Mouse (Mus musculus) ES-Bruce4 (cell line): ENCODE measurements around the gene S100a6. TPM values are rescaled to one million over a fixed set of nuclear protein-coding genes. Genes with fewer than 3 reads are reported as not detected.

Source experiments
- H3K27ac ChIP-seq: 2 replicates; pipeline ENCODE4 v1.5.1; 2012; ENCODE audit warnings: low read length, inconsistent platforms; ENCODE audit not compliant: insufficient read depth
- H3K27me3 ChIP-seq: 2 replicates; pipeline ENCODE4 v1.6.1; 2012; ENCODE audit warnings: mild to moderate bottlenecking, low read length, inconsistent platforms; ENCODE audit not compliant: control insufficient read depth, poor library complexity, insufficient read depth, severe bottlenecking
- H3K36me3 ChIP-seq: 2 replicates; pipeline ENCODE4 v1.6.1; 2012; ENCODE audit warnings: inconsistent platforms, mild to moderate bottlenecking, low read length, moderate library complexity; ENCODE audit not compliant: control insufficient read depth, poor library complexity, insufficient read depth, severe bottlenecking
- H3K4me1 ChIP-seq: one replicate; pipeline ENCODE4 v1.8.1; 2011; ENCODE audit warnings: low read length; ENCODE audit not compliant: control insufficient read depth, insufficient read depth
- H3K4me3 ChIP-seq: 2 replicates; pipeline ENCODE4 v1.5.1; 2011; ENCODE audit warnings: low read depth, mild to moderate bottlenecking, low read length
- H3K9ac ChIP-seq: 2 replicates; pipeline ENCODE4 v1.6.1; 2012; ENCODE audit warnings: low read depth, mild to moderate bottlenecking, inconsistent platforms; ENCODE audit not compliant: poor library complexity, severe bottlenecking
- H3K9me3 ChIP-seq: replicated peaks from 2 replicates; pipeline ENCODE4 v1.6.1; 2012; ENCODE audit warnings: mild to moderate bottlenecking, low read length, inconsistent platforms; ENCODE audit not compliant: control insufficient read depth, poor library complexity, insufficient read depth, severe bottlenecking
- CTCF ChIP-seq: IDR thresholded peaks from one replicate; pipeline ENCODE4 v1.8.1; 2011; ENCODE audit warnings: low read depth, low read length
- EP300 ChIP-seq: IDR thresholded peaks from 2 replicates; pipeline ENCODE4 v1.6.1; 2011; ENCODE audit warnings: low read depth, low read length; ENCODE audit not compliant: insufficient read depth
- POLR2A ChIP-seq: IDR thresholded peaks from one replicate; pipeline ENCODE4 v1.8.1; 2011; ENCODE audit warnings: low read length; ENCODE audit not compliant: insufficient read depth
- polyA plus RNA-seq: library from polyadenylated mRNA; stranded (reverse); fragments of >200 nt; gene quantifications from 2 replicates; pipeline ENCODE4 v1.2.4, GENCODE M21; 2011; ENCODE audit warnings: low read depth; ENCODE audit not compliant: missing spikeins, insufficient read depth, insufficient read length

Gene S100a6
- polyA plus RNA-seq, 1 experiment: 516 TPM

- Histone ChIP-seq H3K36me3 (no peaks in the 10 kb centered on the region), H3K9ac (no peak within 1 kb of the TSS), H3K4me3 (no peak within 1 kb of the TSS), H3K27ac (no peak within 1 kb of the TSS), H3K27me3 (no peaks in the 10 kb centered on the region), H3K9me3 (no peaks in the 10 kb centered on the region), H3K4me1 (no peaks in the 10 kb centered on the region)
- no peak for TF ChIP-seq EP300
- TF ChIP-seq CTCF: no peak
- no peak for TF ChIP-seq POLR2A
Measured at GRCm38 (mm10) chr3:90668846-90669245, 56.2 kb downstream of the S100a6 start, which contains the start of gene S100a8. Gene S100a8 (plus strand): TSS chr3:90668978.

Other genes with a start within 250 kb of the S100a6 start
- gene Slc27a3, start 222.9 kb upstream of the S100a6 start, polyA plus RNA-seq: 11.0 and 12.5 TPM in 2 replicates
- 68.6 and 71.0 TPM in 2 replicates for gene Ints3, start 179.3 kb upstream of the S100a6 start, polyA plus RNA-seq
- gene Npr1, start 147.0 kb upstream of the S100a6 start, polyA plus RNA-seq: 10.8 and 13.6 TPM in 2 replicates
- gene Ilf2, start 136.8 kb upstream of the S100a6 start, polyA plus RNA-seq: 211 and 233 TPM in 2 replicates
- gene Snapin, start 121.8 kb upstream of the S100a6 start, polyA plus RNA-seq: 63.9 and 65.1 TPM in 2 replicates
- gene Chtop, start 103.4 kb upstream of the S100a6 start, polyA plus RNA-seq: 124 and 130 TPM in 2 replicates
- 46.3 and 50.4 TPM in 2 replicates for gene S100a1, start 98.5 kb upstream of the S100a6 start, polyA plus RNA-seq
- gene S100a13, start 98.4 kb upstream of the S100a6 start, polyA plus RNA-seq: 71.4 and 73.2 TPM in 2 replicates
- 0.88 and 1.9 TPM in 2 replicates for gene S100a14, start 86.0 kb upstream of the S100a6 start, polyA plus RNA-seq
- gene S100a16, start 75.6 kb upstream of the S100a6 start, polyA plus RNA-seq: 2.0 and 3.1 TPM in 2 replicates
- gene S100a3, start 52.3 kb upstream of the S100a6 start, polyA plus RNA-seq: 1.5 and 2.5 TPM in 2 replicates
- not detected in 2 replicates for gene S100a2, start 22.6 kb upstream of the S100a6 start, polyA plus RNA-seq
- gene Gm42674, start 11.0 kb upstream of the S100a6 start, polyA plus RNA-seq: 5.1 TPM in 1 of 2 replicates, not detected in the other
- 11.0 and 15.5 TPM in 2 replicates for gene S100a4, start 9.1 kb upstream of the S100a6 start, polyA plus RNA-seq
- not detected in 2 replicates for gene S100a5, start 4.4 kb upstream of the S100a6 start, polyA plus RNA-seq
- 0.79 TPM in 1 of 2 replicates, not detected in the other for gene S100a7a, start 41.1 kb downstream of the S100a6 start, polyA plus RNA-seq
- not detected in 2 replicates for gene S100a8, start 56.1 kb downstream of the S100a6 start, polyA plus RNA-seq
- gene S100a9, start 82.8 kb downstream of the S100a6 start, polyA plus RNA-seq: not detected in 2 replicates
- not detected in 2 replicates for gene Pglyrp4, start 114.0 kb downstream of the S100a6 start, polyA plus RNA-seq
- gene Gm5849, start 165.0 kb downstream of the S100a6 start, polyA plus RNA-seq: not detected in 2 replicates